Mouse (Mus musculus): ENCODE measurements at regions not wholly inside any gene's neighbourhood (a gene's known extent, or its start where the extent isn't known, plus 50 kb on each side); places are given as distances from the start of the nearest gene placed in this dataset.
A peak's percentile ranks its signal among the peaks of the same experiment; 100 is the strongest.

GRCm38 (mm10) chr16:30118876-30119275 is 54.7 kb downstream of the Hes1 start:
- DNase-seq (ENCODE audit: low read depth): no peak

- no peak for DNase-seq (ENCODE audit: low read depth)
Observed at GRCm38 (mm10) chr16:30120330-30121265, 56.4 kb downstream of the Hes1 start.

GRCm38 (mm10) chr16:30121596-30121995 is 57.4 kb downstream of the Hes1 start:
- no peak for DNase-seq (ENCODE audit: low read depth)

- DNase-seq (ENCODE audit: low read depth): no peak
Observed at GRCm38 (mm10) chr16:30122211-30123070, 58.3 kb downstream of the Hes1 start.

GRCm38 (mm10) chr16:30127015-30127414 is 62.8 kb downstream of the Hes1 start:
- DNase-seq (ENCODE audit: low read depth): no peak

GRCm38 (mm10) chr16:30128787-30129186 is 64.6 kb downstream of the Hes1 start:
- peak; percentile 34 for DNase-seq (ENCODE audit: low read depth)

- no peak for DNase-seq (ENCODE audit: low read depth)
Observed at GRCm38 (mm10) chr16:30129218-30130112, 65.3 kb downstream of the Hes1 start.

GRCm38 (mm10) chr16:30130113-30130471 is 65.9 kb downstream of the Hes1 start:
- DNase-seq (ENCODE audit: low read depth): no peak

- DNase-seq (ENCODE audit: low read depth): no peak
Observed at GRCm38 (mm10) chr16:30132086-30132485, 67.9 kb downstream of the Hes1 start.

- no peak for DNase-seq (ENCODE audit: low read depth)
Observed at GRCm38 (mm10) chr16:30134642-30135165, 70.5 kb downstream of the Hes1 start.

GRCm38 (mm10) chr16:30136849-30137248 is 72.7 kb downstream of the Hes1 start:
- peak; percentile 41 for DNase-seq (ENCODE audit: low read depth)

- DNase-seq (ENCODE audit: low read depth): no peak
Observed at GRCm38 (mm10) chr16:30137812-30138211, 73.6 kb downstream of the Hes1 start.

- no peak for DNase-seq (ENCODE audit: low read depth)
Observed at GRCm38 (mm10) chr16:30144818-30145464, 80.8 kb downstream of the Hes1 start.

GRCm38 (mm10) chr16:30145465-30146207 is 81.5 kb downstream of the Hes1 start:
- DNase-seq (ENCODE audit: low read depth): peak; percentile 18

- DNase-seq (ENCODE audit: low read depth): no peak
Observed at GRCm38 (mm10) chr16:30146208-30146525, 82.0 kb downstream of the Hes1 start.

- DNase-seq (ENCODE audit: low read depth): no peak
Observed at GRCm38 (mm10) chr16:30147296-30147695, 83.1 kb downstream of the Hes1 start.

- no peak for DNase-seq (ENCODE audit: low read depth)
Observed at GRCm38 (mm10) chr16:30151104-30151503, 86.9 kb downstream of the Hes1 start.

GRCm38 (mm10) chr16:30155070-30155469 is 90.9 kb downstream of the Hes1 start:
- DNase-seq (ENCODE audit: low read depth): peak; percentile 57

- no peak for DNase-seq (ENCODE audit: low read depth)
Observed at GRCm38 (mm10) chr16:30155486-30156246, 91.5 kb downstream of the Hes1 start.

GRCm38 (mm10) chr16:30158184-30158583 is 94.0 kb downstream of the Hes1 start:
- DNase-seq (ENCODE audit: low read depth): no peak

Measured in 416B (cell line).